Mouse (Mus musculus) forebrain, embryonic 13.5 days (tissue): Measurements from ENCODE around the gene Maml2. TPM values are rescaled to one million over a fixed set of nuclear protein-coding genes. Genes with fewer than 3 reads are reported as not detected.

Experiments used
- ATAC-seq: fragments of 200-750 bp; cut with Nextera tagmentation; 2 replicates; pipeline ENCODE4 v1.8.0; 2017
- H3K27ac ChIP-seq: fragments of 300-500 bp; sonication (generic); 2 replicates; pipeline ENCODE4 v1.5.1; 2015; ENCODE audit warnings: inconsistent platforms, mild to moderate bottlenecking, moderate library complexity
- H3K27me3 ChIP-seq: fragments of 300-500 bp; sonication (generic); 2 replicates; pipeline ENCODE4 v1.6.1; 2015; ENCODE audit warnings: mild to moderate bottlenecking, inconsistent platforms
- H3K36me3 ChIP-seq: fragments of 300-500 bp; sonication (generic); 2 replicates; pipeline ENCODE4 v1.6.1; 2015; ENCODE audit warnings: mild to moderate bottlenecking, inconsistent platforms; ENCODE audit not compliant: poor library complexity, severe bottlenecking
- H3K4me1 ChIP-seq: fragments of 300-500 bp; sonication (generic); 2 replicates; pipeline ENCODE4 v1.6.1; 2015; ENCODE audit warnings: inconsistent platforms
- H3K4me2 ChIP-seq: fragments of 300-500 bp; sonication (generic); 2 replicates; pipeline ENCODE4 v1.6.1; 2015; ENCODE audit warnings: inconsistent platforms, mild to moderate bottlenecking, moderate library complexity
- H3K4me3 ChIP-seq: fragments of 300-500 bp; sonication (generic); 2 replicates; pipeline ENCODE4 v1.5.1; 2015; ENCODE audit warnings: mild to moderate bottlenecking, inconsistent platforms
- H3K9ac ChIP-seq: fragments of 300-500 bp; sonication (generic); 2 replicates; pipeline ENCODE4 v1.6.1; 2015; ENCODE audit warnings: mild to moderate bottlenecking, inconsistent platforms
- H3K9me3 ChIP-seq: fragments of 300-500 bp; sonication (generic); replicated peaks from 2 replicates; pipeline ENCODE4 v1.6.1; 2016; ENCODE audit warnings: inconsistent platforms
- WGBS: fragments of 180-500 bp; shearing (Covaris S2); methylation state at CpG from one replicate; pipeline ENCODE4 v1.1.7; 2015; 5-methylcytosine and 5-hydroxymethylcytosine counted together
- polyA plus RNA-seq: library from polyadenylated mRNA; unstranded; fragments of >200 nt; fragmentation: Nextera tagmentation; extraction: Ambion mirVana; gene quantifications from 2 replicates; pipeline ENCODE4 v1.2.1, GENCODE M21; 2015

The Maml2 gene
- polyA plus RNA-seq, 1 experiment from 2014 or later, result 8.8 TPM

DNA sequence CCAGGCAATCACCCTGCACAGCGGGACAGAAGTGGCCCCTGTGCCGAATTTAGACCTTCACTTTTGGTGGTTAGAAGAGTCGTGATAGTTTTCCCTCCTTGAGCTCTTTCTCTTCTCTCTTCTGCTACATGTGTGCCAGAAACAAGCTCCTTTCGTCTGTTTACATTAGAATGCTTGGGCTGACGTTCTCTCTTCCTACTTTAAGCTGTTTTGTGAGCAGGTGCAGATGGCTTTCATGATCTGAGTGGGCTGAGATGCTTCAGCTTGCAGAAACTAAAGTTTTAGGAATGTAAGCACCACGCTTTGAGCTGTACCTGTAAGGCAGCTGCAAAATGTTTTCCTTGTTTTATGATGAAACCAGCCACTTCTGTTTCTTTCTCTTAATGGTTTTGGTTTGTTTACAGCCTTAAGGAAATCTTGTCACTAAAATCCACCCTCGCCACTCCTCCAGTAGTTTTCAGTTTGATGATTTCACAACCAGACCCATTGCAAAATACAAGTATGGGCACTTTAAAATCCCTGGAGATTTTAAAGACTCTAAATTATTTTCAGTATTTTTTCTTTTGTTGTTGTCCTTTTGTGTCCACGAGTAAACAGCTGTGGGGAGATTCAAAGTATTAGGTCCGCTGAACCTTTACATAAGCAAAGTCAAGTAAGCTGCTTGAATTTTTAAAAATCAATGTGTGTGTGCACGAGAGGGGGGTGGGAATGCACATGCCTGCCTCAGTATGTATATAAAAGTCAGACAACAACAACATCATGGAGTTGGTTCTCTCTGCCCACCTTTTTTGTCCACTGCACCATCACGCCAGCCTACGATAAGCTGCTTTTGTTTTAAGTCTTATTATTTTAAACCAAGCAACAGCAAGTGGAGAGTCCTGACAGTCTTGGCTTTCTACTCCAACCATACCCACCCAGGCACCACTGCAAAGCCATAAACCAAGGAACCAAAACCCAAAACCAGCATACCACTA, 186.8 kb downstream of the Maml2 start:
- Histone ChIP-seq H3K9ac (no peak overlapping the region), H3K36me3 (no peaks in the 10 kb centered on the region), H3K9me3 (no peaks in the 10 kb centered on the region), H3K4me1 (peaks cover 46% of the 10 kb centered on the region), H3K27me3 (no peaks in the 10 kb centered on the region), H3K4me2 (peak overlapping the region; percentile 12), H3K27ac (no peak overlapping the region), H3K4me3 (no peak overlapping the region)
- no peak for ATAC-seq
- 38% methylated on average over 12 of the region's 12 CpGs for WGBS

DNA sequence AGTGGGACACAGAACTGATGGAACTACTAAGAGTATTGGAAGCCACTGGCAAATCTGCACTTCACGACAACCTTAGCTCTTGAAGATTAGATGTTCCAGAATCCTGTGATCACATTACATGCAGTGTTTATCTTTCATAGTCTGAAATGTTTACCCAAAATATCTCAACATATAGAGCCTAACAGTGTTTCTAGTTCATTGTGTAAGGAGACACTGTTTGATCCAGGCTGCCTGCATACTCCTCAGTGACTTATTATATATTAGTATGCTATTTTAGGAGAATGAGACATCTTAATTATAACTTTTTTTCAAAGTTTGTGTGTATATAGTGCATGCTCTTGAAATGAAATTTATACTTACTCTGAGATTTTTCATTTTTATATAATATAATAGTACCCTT, 188.2 kb downstream of the Maml2 start:
- Histone ChIP-seq H3K9me3 (no peaks in the 10 kb centered on the region), H3K4me3 (no peak overlapping the region), H3K4me2 (no peak overlapping the region), H3K27me3 (no peaks in the 10 kb centered on the region), H3K27ac (no peak overlapping the region), H3K4me1 (peaks cover 36% of the 10 kb centered on the region), H3K36me3 (no peaks in the 10 kb centered on the region), H3K9ac (no peak overlapping the region)
- 86% methylated on average over 1 of the region's 1 CpGs for WGBS
- no peak for ATAC-seq

DNA sequence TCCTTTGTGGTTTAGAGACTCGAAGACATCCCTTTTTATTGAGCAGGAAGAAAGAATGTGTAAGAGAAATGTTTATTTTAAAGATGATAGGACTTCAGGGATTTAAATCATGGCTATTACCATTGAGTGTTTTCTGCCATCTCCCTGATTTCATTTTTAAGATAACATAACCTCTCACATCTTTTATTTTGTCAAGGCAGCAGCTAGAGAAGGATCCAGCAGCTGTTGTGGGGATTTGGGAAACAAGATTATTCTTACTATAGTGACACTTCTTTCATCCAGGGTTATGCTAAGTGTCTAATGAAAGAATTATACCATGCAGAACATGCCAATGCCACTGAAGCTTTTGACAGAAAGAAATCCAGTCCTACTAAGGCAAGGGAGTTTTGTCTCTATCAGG, 193.3 kb downstream of the Maml2 start:
- Histone ChIP-seq H3K4me2 (no peak overlapping the region), H3K36me3 (no peaks in the 10 kb centered on the region), H3K27me3 (no peaks in the 10 kb centered on the region), H3K9ac (no peak overlapping the region), H3K4me1 (peaks cover 7% of the 10 kb centered on the region; the same call in 1 of the 2 replicates), H3K9me3 (no peaks in the 10 kb centered on the region), H3K4me3 (no peak overlapping the region), H3K27ac (no peak overlapping the region)
- 56% methylated on average over 1 of the region's 1 CpGs for WGBS
- ATAC-seq, result no peak

DNA sequence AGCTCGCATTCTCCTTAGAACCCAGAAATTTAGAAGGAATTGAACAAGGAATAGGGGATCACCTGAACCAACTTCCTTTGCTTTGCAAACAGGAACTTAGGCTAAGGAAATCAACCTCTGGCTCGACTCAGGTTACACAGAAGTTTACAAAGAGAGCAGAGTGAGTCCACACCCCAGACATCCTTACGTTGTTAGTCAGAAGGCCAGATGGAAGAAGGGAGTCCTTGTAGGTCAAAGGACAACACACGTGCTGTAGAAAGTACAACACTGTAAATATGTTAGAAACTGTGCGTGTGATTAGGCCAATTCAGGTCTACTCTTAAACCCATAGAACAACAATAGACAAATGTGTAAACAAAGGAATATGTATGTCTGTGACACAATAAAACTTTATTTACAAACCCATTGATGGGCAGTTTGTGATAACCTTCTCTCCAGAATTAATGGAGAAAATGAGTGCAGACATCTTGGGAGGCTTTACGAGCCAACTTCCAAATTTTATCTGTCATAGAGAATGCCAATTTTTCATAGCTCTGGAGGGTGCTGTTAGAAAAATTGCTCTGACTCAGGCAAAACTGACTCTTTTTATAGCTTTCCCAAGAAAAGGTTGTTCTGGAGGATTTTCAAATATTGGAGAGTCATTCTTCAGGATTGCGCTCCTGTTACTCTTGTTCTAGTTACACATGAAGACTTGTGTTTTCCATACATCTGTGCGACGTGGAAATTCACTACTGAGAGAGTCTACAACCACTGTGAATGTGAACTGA, 194.3 kb downstream of the Maml2 start:
- no peak for ATAC-seq
- 90% methylated on average over 9 of the region's 9 CpGs for WGBS
- H3K4me2 ChIP-seq, result no peak overlapping the region
- H3K4me1 ChIP-seq, result 0 out of 2 replicates have a peak, but pooled peaks cover 2% of the 10 kb centered on the region
- H3K9me3 ChIP-seq, result no peaks in the 10 kb centered on the region
- H3K27me3 ChIP-seq, result no peaks in the 10 kb centered on the region
- no peak overlapping the region for H3K27ac ChIP-seq
- H3K4me3 ChIP-seq, result no peak overlapping the region
- H3K9ac ChIP-seq, result no peak overlapping the region
- no peaks in the 10 kb centered on the region for H3K36me3 ChIP-seq

DNA sequence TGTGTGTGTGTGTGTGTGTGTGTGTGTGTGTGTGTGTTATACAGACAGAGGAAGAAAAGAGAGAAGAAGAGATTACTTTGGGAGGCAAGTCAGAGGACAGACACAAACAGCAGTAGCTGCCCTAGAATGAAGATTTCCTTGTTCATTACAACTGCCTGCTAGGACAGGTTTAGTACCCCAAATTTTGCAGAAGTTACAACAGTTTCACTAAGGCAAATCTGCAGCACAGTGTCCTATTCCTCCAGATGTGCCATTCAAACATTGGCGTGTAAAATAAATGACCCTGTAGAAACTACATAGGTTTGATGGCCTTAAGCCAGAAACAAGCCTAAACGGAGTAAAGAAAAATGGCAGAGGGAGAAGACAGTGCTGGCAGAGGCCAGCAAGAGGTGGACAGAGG, 195.1 kb downstream of the Maml2 start:
- ATAC-seq, result no peak
- no peak overlapping the region for H3K4me2 ChIP-seq

DNA sequence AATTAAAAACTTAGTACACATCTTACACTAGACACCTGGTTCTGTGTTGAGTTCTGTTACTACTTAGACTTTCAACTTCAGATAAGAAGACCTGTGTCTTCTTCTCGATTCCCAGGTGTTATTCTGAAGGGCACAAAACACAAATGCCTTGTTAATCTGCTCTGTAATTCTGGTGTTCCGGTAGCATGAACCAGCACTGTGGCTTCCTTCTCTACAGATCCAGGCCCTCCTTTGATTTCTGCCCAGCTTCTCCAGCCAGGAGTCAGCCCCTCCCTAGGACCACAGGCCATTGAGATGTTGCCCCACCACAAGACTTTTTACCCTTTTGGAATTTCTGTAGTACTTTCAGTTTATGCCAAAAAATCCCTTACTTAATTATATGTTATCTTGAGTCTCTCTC, 196.0 kb downstream of the Maml2 start:
- 0 out of 2 replicates have a peak, but pooled peaks cover 12% of the 10 kb centered on the region for H3K4me1 ChIP-seq
- WGBS, result 94% methylated on average over 2 of the region's 2 CpGs

More for the DNA sequence above, 195.1 kb downstream of the Maml2 start:
- Histone ChIP-seq H3K27me3 (no peaks in the 10 kb centered on the region), H3K9me3 (no peaks in the 10 kb centered on the region), H3K4me1 (0 out of 2 replicates have a peak, but pooled peaks cover 8% of the 10 kb centered on the region), H3K4me3 (no peak overlapping the region), H3K9ac (no peak overlapping the region), H3K27ac (no peak overlapping the region), H3K36me3 (no peaks in the 10 kb centered on the region)
- 79% methylated on average over 2 of the region's 2 CpGs for WGBS

DNA sequence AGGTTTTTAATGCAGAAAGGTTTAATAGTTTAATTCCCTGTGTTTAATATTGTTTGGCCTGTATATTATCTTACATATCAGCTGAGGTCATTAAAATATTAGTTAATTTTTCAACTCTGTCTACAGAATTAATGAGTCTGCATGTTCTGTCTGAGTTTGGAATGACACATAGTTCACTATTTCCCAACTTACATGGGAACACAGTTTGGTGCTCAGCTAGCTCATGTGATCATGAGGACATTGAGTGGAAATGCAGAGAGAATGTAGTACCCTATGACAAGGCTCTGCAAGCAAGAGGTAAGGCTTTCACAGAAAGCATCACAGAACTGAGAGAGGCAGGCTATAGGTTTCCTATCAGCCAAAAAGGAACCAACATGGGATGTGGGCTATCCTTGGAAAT, 197.8 kb downstream of the Maml2 start:
- no peaks in the 10 kb centered on the region for H3K9me3 ChIP-seq
- H3K9ac ChIP-seq, result no peak overlapping the region
- H3K27ac ChIP-seq, result no peak overlapping the region
- H3K4me2 ChIP-seq, result no peak overlapping the region
- no peaks in the 10 kb centered on the region for H3K36me3 ChIP-seq
- H3K27me3 ChIP-seq, result no peaks in the 10 kb centered on the region
- no peak for ATAC-seq
- H3K4me3 ChIP-seq, result no peak overlapping the region
- 0 out of 2 replicates have a peak, but pooled peaks cover 12% of the 10 kb centered on the region for H3K4me1 ChIP-seq

More for the DNA sequence above, 196.0 kb downstream of the Maml2 start:
- ATAC-seq, result no peak
- Histone ChIP-seq H3K9ac (no peak overlapping the region), H3K9me3 (no peaks in the 10 kb centered on the region), H3K27me3 (no peaks in the 10 kb centered on the region), H3K4me2 (no peak overlapping the region), H3K27ac (no peak overlapping the region), H3K4me3 (no peak overlapping the region), H3K36me3 (no peaks in the 10 kb centered on the region)

DNA sequence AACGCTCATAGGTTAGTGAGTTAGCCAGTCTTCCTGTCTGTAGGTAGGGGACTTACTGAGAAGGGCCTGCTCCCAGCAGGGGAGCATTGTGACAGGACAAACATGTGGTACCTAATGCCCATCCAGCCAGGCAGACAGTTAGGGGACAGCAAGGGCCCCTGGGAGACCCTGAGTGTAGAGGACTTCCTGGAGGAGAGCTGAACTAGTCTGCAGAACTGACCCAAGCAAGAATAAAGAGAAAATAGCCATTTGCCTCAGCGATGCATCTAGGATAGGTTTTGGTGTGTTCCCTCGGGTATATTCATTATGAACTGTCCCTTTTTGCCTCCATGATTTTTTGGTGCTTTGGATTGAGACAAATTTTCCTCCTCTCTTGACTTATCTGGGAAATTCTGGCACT, 199.3 kb downstream of the Maml2 start:
- Histone ChIP-seq H3K4me1 (0 out of 2 replicates have a peak, but pooled peaks cover 12% of the 10 kb centered on the region), H3K27me3 (no peaks in the 10 kb centered on the region), H3K4me3 (no peak overlapping the region), H3K9me3 (no peaks in the 10 kb centered on the region), H3K9ac (no peak overlapping the region), H3K36me3 (no peaks in the 10 kb centered on the region), H3K27ac (no peak overlapping the region), H3K4me2 (no peak overlapping the region)
- WGBS, result 72% methylated on average over 3 of the region's 3 CpGs
- ATAC-seq, result no peak

DNA sequence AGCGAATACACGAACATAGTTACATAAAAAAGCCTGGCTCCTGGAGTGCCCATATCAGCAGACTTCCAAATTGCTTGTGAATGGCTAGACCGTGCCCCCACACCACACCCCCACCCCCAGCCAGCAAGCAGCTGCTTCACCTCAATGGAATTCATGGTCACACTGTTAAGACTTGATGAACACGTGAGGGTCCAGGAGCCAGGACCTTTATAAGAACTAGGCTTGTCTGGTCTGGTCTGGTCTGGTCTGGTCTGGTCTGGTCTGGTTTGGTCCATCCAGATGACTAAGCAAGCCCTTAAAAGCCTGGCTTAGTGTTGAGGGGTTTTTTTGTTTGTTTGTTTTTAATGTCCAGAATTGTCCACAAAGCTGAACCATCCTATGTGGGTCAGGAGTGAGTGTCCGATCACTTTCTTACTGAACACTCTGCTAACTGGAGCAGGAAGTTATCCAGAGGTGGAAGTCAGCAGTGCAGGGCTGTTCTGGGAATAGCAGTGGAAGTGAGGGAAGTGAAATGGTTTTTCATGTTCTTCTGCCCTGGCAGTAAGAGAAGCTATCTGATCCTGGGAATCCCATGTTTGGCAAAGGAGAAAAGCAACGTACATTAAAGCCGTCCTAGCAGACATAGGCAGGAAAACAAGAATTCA, 200.1 kb downstream of the Maml2 start:
- Histone ChIP-seq H3K27me3 (no peaks in the 10 kb centered on the region), H3K4me2 (no peak overlapping the region), H3K4me1 (0 out of 2 replicates have a peak, but pooled peaks cover 12% of the 10 kb centered on the region), H3K9me3 (no peaks in the 10 kb centered on the region), H3K4me3 (no peak overlapping the region), H3K36me3 (no peaks in the 10 kb centered on the region), H3K9ac (no peak overlapping the region), H3K27ac (no peak overlapping the region)
- 0 out of 2 replicates have a peak, but pooled peaks have one; percentile 55 for ATAC-seq
- WGBS, result 63% methylated on average over 7 of the region's 7 CpGs

DNA sequence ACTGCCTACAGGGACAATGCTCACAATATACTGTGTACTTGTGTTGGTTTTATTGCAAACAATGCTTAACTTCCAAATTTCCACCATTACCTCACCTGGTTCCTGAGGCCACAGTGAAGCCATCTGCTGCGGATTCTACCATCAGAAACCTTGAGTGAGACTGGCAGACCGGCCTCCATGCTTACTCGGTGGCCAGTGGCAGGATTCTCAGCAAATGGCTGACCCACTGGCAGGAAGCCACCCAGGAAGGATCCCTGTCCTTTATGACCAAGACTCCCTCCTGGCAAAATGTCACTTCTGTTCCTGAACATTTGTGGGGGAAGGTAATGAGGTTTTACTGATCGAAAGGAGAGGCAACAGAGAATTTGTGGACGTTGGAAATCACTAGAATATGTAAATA, 202.3 kb downstream of the Maml2 start:
- WGBS, result 84% methylated on average over 5 of the region's 5 CpGs
- Histone ChIP-seq H3K4me2 (no peak overlapping the region), H3K27me3 (no peaks in the 10 kb centered on the region), H3K9ac (no peak overlapping the region), H3K9me3 (no peaks in the 10 kb centered on the region), H3K27ac (no peak overlapping the region), H3K4me3 (no peak overlapping the region), H3K36me3 (no peaks in the 10 kb centered on the region), H3K4me1 (0 out of 2 replicates have a peak, but pooled peaks cover 12% of the 10 kb centered on the region)
- ATAC-seq, result no peak

DNA sequence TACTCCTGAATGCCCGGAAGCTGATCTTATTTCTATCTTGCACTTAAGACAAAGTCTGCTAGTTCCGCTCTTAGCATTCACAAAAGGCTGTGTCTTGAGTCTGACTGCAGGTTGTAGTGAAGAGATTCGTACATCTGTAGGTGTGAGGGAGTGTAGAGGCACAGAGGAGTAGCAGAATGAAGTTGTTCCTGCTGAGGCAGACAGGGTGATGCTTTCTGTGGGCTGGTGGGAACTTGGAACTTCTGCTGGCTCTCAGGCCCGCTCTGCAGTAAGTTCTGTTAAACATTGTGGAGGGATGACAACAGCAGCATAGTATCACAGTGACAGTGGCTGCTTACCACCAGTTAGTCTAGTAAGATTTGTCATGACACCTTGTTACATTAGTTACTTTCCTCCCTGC, 207.3 kb downstream of the Maml2 start:
- Histone ChIP-seq H3K27ac (no peak overlapping the region), H3K4me3 (no peak overlapping the region), H3K9ac (no peak overlapping the region), H3K36me3 (no peaks in the 10 kb centered on the region), H3K4me2 (no peak overlapping the region), H3K27me3 (no peaks in the 10 kb centered on the region), H3K4me1 (no peaks in the 10 kb centered on the region), H3K9me3 (no peaks in the 10 kb centered on the region)
- WGBS, result 86% methylated on average over 4 of the region's 4 CpGs
- no peak for ATAC-seq
